Mouse (Mus musculus) lung, adult 18-20 months (tissue): Measurements from ENCODE around the gene Gdpgp1.

ENCODE experiments used
- DNase-seq, 2 experiments: peaks; one replicate each; pipeline ENCODE4 v3.0.0; 2022; ENCODE audit warnings: mixed read lengths in 2 of 2

The Gdpgp1 gene

DNA sequence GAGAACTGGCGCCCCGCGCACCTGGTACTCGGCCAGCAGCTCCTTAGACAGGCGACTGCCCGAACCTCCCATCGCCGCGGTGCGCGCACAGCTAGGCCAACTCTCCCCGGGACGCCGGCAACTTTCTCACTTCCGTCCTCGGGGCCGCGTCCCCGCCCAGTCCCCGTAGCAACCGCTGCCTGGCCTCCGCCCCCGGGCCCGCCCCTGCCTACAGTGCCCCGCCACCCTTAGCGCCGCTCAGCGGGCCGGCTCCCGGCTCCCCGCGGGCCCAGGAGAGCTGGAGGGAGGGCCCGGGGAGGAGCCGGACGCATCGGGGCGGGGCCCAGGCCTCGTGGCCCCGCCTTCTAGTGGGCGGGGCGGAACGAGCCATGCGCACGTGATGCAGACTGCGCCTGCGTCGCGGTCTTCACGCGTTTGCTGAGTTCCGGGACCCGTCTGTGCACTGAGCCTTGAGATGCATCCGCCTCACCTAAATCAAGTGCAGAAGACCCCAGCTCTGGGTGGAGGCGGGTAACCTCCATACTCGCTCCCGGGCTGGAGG, at the start of gene Gdpgp1, which contains the start of gene Cib1:
Gene Gdpgp1, plus strand, starts transcription at position 377 of the 541 bp plus-strand sequence.
Gene Cib1, minus strand, starts transcription at position 325 of the 541 bp plus-strand sequence.
- DNase-seq, result peak; percentile 97 to 98

DNA sequence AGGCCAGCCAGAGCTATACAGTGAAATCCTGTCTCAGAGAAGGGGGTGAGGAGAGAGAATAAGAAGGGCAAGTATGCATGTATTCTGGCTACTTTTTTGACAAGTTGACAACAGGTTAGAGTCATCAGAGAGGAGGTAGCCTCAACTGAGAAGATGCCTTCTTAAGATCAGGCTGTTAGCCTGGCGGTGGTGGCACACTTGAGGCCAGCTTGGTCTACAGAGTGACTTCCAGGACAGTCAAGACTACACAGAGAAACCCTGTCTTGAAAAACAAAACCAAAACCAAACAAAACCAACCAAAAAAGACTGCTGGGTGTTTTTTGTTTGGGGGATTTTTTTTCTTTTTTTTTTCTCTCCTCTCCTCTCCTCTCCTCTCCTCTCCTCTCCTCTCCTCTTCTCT, 49.2 kb upstream of the Gdpgp1 start:
- DNase-seq, result no peak

DNA sequence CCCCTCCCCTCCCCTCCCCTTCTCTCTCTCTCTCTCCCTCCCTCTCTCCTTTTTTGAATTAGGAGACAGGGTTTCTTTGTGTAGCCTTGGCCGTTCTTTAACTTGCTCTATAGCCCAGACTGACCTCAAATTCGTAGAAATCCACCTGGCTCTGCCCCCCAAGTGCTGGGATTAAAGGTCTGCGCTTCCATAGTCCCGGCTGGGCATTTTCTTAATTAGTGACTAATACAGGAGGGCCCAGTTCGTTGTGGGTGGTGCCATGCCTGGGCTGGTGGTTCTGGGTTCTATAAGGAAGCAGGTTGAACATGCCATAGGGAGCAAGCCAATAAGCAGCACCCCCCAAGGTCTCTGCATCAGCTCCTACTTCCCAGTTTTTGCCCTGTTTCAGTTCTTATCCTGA, 48.7 kb upstream of the Gdpgp1 start:
- no peak for DNase-seq

- no peak for DNase-seq
These were observed 48.1 kb upstream of the Gdpgp1 start for GRCm38 (mm10) chr7:80184551-80184950.

DNA sequence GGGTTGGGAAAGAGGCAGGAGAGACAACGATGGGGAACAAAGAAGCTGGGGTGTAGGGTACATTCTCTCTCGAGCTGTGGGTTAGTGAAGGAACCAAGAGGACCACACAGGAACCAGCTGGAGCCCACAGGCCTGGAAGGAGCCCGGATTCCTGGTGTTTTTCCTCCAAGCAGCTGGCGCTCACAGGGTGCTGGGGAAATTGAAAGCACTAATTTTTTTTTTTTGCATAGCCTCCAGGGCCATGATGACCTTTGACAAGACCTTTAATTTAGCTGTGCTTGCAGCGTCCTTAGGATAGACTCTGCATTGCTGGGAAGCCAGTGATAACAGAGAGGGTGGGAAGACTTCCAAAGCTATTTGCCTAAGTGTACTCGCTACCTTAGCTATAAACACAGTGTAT, 47.7 kb upstream of the Gdpgp1 start:
- DNase-seq, result no peak

GRCm38 (mm10) chr7:80186021-80186420, 46.6 kb upstream of the Gdpgp1 start:
- DNase-seq, result peak; percentile 38 to 42

DNA sequence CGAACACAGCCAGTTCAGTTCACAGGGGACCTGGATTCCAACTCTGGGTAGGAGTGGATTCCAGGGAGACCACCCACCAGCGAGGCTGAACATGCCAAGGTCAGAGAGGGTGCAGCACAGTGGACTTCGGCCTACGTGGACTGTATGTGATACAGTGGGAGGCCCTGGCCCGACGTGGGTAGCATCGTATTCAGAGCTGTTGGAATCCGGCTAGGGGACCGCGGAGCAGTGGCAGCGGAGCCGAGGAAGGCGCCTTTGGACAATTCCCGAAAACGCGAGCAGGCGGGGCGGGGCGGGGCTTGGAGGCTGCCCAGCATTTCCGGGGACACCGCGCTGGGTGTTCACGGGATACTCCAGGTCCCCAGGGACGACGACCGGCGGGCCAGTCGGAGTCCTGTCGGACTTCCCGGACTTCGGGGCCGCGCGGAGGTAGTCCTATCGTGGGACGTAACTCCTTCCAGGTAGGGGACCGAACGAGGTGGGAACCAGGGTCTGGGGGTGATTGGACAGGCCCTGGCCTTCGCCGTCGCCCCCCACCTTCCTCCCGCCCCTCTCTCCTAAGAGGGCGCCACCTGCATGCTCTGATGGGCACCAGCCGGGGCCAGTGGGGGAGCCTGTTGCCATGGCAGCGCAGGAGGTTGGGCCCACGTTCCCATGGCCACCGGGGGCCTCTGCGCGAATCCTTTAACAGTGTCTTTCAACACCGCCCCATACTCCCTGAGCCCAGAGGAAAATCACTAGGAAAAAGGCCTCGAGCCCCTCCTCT, 46.0 kb upstream of the Gdpgp1 start, which contains the start of gene Sema4b:
Gene Sema4b, plus strand, starts transcription at position 311 of the 766 bp plus-strand sequence.
- peak; percentile 89 to 93 for DNase-seq

GRCm38 (mm10) chr7:80187501-80187900, 45.2 kb upstream of the Gdpgp1 start:
- no peak for DNase-seq

- no peak for DNase-seq
These were observed 44.0 kb upstream of the Gdpgp1 start for GRCm38 (mm10) chr7:80188579-80189125.

- DNase-seq, result no peak
These were observed 43.3 kb upstream of the Gdpgp1 start for GRCm38 (mm10) chr7:80189147-80189933.

DNA sequence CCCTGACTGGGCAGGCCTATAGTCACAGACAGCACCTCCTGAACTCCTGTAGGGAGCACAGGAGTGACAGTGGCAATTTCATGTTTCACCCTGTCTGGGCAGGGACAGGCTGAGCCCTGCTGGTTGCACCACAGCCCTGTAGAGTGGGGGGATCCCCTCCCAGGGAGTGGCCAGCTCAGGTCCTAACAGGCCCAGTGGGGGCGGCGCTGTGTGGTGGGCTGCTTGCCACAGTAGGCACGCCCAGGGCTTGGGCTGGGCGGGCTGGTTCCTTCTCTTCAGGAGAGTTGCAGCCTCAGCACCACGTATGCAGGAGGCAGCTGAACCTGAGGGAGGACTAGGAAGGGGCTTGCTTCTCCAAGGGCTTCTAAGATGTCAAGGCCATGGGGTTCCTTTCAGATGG, 41.2 kb upstream of the Gdpgp1 start:
- DNase-seq, result peak; percentile 88 to 92

GRCm38 (mm10) chr7:80192226-80193061, 40.2 kb upstream of the Gdpgp1 start:
- peak; percentile 88 to 91 for DNase-seq

GRCm38 (mm10) chr7:80193941-80194739, 38.5 kb upstream of the Gdpgp1 start:
- DNase-seq, result no peak

GRCm38 (mm10) chr7:80195146-80195545, 37.5 kb upstream of the Gdpgp1 start:
- no peak for DNase-seq

- no peak for DNase-seq
These were observed 36.9 kb upstream of the Gdpgp1 start for GRCm38 (mm10) chr7:80195576-80196263.

- no peak for DNase-seq
These were observed 35.3 kb upstream of the Gdpgp1 start for GRCm38 (mm10) chr7:80197371-80197770.

DNA sequence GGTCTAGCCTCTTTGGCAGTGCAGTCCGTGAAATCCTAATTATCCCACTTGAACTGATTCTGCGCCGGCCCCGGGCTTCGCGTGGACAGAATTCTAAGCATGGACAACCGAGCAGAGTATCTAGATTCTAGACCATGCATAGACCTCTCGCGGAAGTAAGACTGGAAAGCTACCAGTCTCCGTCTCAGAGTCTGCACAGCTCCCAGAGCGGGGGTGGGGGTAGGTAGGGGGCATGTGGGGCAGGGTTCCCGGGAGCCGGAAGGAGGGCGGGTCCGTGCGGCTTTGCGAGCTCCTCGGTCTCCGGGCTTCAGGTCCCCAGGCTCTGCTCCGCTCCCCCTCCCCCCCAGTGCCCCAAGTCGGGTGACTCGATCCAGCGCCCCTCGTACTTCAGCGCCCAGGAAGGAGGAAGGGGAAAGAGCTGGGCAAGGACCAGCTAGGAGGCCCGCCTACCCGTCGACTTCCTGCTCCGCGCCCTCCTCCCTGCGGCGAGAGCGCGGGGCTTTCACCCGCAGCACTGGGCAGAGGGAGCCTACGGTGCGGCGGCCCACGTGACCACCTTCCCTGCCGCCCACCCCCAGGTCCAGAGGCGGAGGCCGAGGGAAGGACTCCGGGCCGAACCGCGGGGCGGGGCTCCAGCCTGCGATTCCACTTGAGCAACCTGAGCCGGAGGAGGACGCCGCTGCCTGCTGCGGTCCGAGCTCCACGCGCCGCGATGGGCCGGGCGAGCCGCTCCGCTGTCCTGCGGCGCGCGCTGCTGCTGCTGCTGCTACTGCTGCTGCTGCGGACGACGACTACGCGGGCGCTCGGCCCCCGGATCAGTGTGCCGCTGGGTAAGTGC, 34.5 kb upstream of the Gdpgp1 start:
- peak; percentile 86 to 89 for DNase-seq

GRCm38 (mm10) chr7:80198863-80199262, 33.8 kb upstream of the Gdpgp1 start:
- DNase-seq, result no peak

- DNase-seq, result no peak
These were observed 33.4 kb upstream of the Gdpgp1 start for GRCm38 (mm10) chr7:80199286-80199685.
